Mouse (Mus musculus) testis, adult 2 months (tissue): ENCODE measurements at regions not wholly inside any gene's neighbourhood (a gene's known extent, or its start where the extent isn't known, plus 50 kb on each side); places are given as distances from the start of the nearest gene placed in this dataset.

Experiments
- CTCF ChIP-seq: fragments of 200-500 bp; IDR thresholded peaks from 2 replicates; pipeline ENCODE4 v1.5.1; 2012; ENCODE audit warnings: low read depth, mild to moderate bottlenecking, inconsistent platforms, low read length, moderate library complexity; ENCODE audit not compliant: control insufficient read depth, insufficient read depth, insufficient replicate concordance
- POLR2A ChIP-seq: fragments of 200-500 bp; IDR thresholded peaks from 2 replicates; pipeline ENCODE4 v1.6.1; 2012; ENCODE audit warnings: low read depth, mild to moderate bottlenecking, inconsistent platforms, low read length, moderate library complexity; ENCODE audit not compliant: control insufficient read depth

GRCm38 (mm10) chr10:124320191-124321110, 1056.7 kb downstream of the Fam19a2 start:
- no peak for TF ChIP-seq POLR2A
- no peak for TF ChIP-seq CTCF
